Mouse (Mus musculus): Measurements from ENCODE around the gene Tnxb. TPM values are rescaled to one million over a fixed set of nuclear protein-coding genes. Genes with fewer than 3 reads are reported as not detected.
"Not testable (repeated sequence)": the region's sequence is repeated elsewhere in the genome, so short reads cannot be mapped to it uniquely, and the experiment has no call there.

The Tnxb gene
- polyA plus RNA-seq, 1 experiment: 39.6 TPM

DNA sequence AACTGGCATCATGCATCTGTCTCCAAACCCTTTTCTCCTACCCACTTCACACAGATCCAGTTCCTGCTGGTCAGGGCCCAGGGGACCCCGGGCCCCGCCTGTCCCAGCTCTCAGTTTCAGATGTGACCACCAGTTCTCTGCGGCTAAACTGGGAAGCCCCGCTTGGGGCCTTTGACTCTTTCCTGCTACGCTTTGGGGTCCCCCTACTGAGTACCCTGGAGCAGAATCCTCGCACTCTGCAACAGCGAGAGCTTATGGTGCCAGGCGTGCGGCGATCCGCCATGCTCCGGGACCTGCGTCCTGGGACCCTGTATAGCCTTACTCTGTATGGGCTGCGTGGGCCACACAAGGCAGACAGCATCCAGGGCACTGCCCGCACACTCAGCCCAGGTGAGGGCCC is 45.9 kb downstream of the Tnxb start:
- H3K4me1 ChIP-seq (ENCODE audit: control insufficient read depth, insufficient read depth, low read length): 0 out of 2 replicates have a peak, but pooled peaks cover 2% of the 10 kb centered on the region
- DNase-seq: no peak
- TF ChIP-seq POLR2A (IDR thresholded peaks at IDR 0.05; ENCODE audit: borderline replicate concordance, extremely low read depth, low read depth, low read length): no peak
- TF ChIP-seq CTCF (IDR thresholded peaks at IDR 0.05; ENCODE audit: insufficient read depth, low read length): no peak
- WGBS: 89% methylated on average over 15 of the region's 15 CpGs
- no peak overlapping the region for H3K4me3 ChIP-seq (replicated peaks; ENCODE audit: extremely low read depth, low read depth, low read length)

DNA sequence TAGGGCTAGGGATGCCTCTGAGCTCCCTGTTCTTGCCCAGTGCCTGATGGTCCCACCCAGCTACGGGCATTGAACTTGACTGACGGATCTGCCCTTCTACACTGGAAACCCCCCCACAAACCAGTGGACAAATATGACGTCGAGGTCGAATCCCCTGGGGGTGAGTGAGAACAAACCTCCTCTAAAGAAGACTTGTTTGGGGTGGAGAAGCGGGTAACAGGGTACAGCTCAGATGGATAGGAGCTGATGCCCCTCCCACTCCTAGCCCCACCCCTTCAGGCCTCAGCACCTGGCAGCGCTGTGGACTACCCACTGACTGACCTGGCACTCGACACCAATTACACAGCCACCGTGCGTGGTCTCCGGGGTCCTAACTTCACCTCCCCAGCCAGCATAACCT is 47.1 kb downstream of the Tnxb start:
- WGBS: 82% methylated on average over 11 of the region's 11 CpGs
- TF ChIP-seq POLR2A (IDR thresholded peaks at IDR 0.05; ENCODE audit: borderline replicate concordance, extremely low read depth, low read depth, low read length) (no peak), CTCF (IDR thresholded peaks at IDR 0.05; ENCODE audit: insufficient read depth, low read length) (no peak)
- Histone ChIP-seq H3K4me3 (replicated peaks; ENCODE audit: extremely low read depth, low read depth, low read length) (no peak overlapping the region), H3K4me1 (ENCODE audit: control insufficient read depth, insufficient read depth, low read length) (0 out of 2 replicates have a peak, but pooled peaks cover 2% of the 10 kb centered on the region)
- no peak for DNase-seq

DNA sequence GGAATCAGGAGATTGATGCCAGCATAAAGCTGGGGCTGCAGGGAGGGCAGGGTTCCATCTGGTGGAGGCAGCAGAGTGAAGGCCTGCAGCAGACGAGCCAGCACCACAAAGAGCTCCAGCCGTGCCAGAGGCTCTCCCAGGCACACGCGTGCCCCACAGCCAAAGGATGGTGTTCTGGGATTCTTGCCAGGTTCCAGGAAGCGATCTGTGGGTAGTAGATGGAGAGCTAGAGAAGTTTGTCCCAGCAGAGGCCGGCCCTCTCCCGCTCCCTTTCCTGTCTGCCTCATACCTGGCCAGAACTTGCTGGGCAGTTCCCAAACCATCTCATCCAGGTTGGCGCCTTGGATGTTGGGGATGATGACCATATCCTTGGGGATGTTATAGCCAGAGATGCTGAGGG is 49.6 kb downstream of the Tnxb start:
- WGBS: 60% methylated on average over 8 of the region's 8 CpGs

DNA sequence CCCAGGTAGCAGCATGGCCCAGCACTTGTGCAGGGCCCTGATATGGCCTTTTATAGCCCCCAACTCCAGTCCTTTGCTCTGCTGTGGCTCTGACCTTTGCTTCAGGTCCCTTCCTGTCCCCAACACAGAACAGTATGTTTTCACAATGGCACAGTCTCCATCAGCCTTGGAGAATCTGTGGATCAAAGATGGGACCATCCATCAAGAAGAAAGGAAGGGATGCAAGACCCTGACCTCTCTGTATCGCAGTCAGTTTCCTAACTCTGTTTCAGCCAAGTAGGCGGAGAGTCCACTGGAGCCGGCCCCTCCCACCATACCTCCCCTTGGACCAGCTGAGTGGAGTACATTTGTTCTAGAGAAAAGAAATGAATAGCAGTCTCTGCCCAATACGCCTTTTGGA is 51.9 kb downstream of the Tnxb start:
- not testable (repeated sequence) for DNase-seq; H3K4me1 ChIP-seq (ENCODE audit: control insufficient read depth, insufficient read depth, low read length); H3K4me3 ChIP-seq (replicated peaks; ENCODE audit: extremely low read depth, low read depth, low read length)
- WGBS: 80% methylated on average over 2 of the region's 4 CpGs

More for the DNA sequence above, 49.6 kb downstream of the Tnxb start:
- not testable (repeated sequence) for H3K4me3 ChIP-seq (replicated peaks; ENCODE audit: extremely low read depth, low read depth, low read length); DNase-seq; H3K4me1 ChIP-seq (ENCODE audit: control insufficient read depth, insufficient read depth, low read length)

DNA sequence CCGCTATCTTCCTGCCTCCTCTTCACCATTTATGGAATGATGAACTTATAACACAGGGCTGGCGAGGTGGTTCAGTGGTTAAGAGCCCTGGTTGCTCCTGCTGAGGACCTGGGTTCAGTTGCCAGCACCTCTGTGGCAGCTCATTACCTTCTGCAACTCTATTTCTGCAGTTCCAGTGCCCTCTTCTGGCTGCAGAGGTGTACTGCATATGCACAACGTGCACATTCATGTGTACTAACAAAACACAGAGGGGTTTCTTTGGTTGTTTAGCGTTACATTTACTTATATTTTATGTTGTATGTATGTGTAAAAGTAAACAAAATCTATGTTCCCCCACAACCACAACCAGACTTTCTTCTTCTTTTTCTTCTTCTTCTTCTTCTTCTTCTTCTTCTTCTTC is 52.7 kb downstream of the Tnxb start:
- no peaks in the 10 kb centered on the region for H3K4me1 ChIP-seq (ENCODE audit: control insufficient read depth, insufficient read depth, low read length)
- no peak overlapping the region for H3K4me3 ChIP-seq (replicated peaks; ENCODE audit: extremely low read depth, low read depth, low read length)
- DNase-seq: no peak
- 84% methylated on average over 4 of the region's 4 CpGs for WGBS
- TF ChIP-seq CTCF (IDR thresholded peaks at IDR 0.05; ENCODE audit: insufficient read depth, low read length) (no peak), POLR2A (IDR thresholded peaks at IDR 0.05; ENCODE audit: borderline replicate concordance, extremely low read depth, low read depth, low read length) (no peak)

DNA sequence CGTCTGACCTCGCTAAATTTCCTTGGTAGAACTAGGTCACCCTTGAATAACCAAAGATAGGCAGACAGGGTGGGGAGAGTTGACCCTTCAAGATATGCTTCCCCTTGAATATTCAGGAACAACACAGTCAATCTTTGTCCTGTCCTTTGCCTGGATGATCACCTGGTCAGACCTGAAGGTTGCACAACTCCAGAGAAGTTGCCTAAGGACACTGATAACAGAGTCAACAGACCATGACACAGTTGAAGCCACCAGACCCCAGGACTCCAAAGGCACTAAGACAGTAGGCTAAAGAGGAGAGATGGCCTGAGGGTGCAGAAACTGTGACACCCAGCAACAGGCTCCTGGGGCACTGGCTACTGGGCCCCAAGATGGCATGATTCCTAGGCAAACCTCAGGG is 57.6 kb downstream of the Tnxb start:
- TF ChIP-seq POLR2A (IDR thresholded peaks at IDR 0.05; ENCODE audit: borderline replicate concordance, extremely low read depth, low read depth, low read length): no peak
- no peak for TF ChIP-seq CTCF (IDR thresholded peaks at IDR 0.05; ENCODE audit: insufficient read depth, low read length)
- H3K4me3 ChIP-seq (replicated peaks; ENCODE audit: extremely low read depth, low read depth, low read length): no peak overlapping the region
- DNase-seq: no peak
- 81% methylated on average over 2 of the region's 2 CpGs for WGBS
- no peaks in the 10 kb centered on the region for H3K4me1 ChIP-seq (ENCODE audit: control insufficient read depth, insufficient read depth, low read length)

DNA sequence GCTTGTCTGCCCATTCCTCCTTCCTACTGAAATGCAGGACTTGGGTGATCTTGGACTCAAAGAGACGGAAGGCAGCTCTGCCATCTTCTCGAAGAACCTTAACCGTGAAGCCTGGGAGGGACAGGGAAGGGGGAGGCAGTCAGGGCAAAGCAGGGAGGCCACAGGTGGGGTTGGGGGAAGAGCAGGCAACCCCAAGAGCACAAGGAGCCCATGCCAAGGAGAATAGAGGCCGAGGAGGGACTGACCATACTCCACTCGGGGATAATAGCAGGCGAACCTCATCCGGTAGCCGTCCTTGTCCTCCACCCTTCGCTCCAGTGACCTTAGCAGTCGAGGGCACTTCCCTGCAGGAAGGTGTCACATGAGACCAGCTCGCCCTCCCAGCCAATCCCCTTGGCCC is 58.8 kb downstream of the Tnxb start:
- not testable (repeated sequence) for H3K4me1 ChIP-seq (ENCODE audit: control insufficient read depth, insufficient read depth, low read length); H3K4me3 ChIP-seq (replicated peaks; ENCODE audit: extremely low read depth, low read depth, low read length); DNase-seq
- WGBS: 72% methylated on average over 11 of the region's 11 CpGs

DNA sequence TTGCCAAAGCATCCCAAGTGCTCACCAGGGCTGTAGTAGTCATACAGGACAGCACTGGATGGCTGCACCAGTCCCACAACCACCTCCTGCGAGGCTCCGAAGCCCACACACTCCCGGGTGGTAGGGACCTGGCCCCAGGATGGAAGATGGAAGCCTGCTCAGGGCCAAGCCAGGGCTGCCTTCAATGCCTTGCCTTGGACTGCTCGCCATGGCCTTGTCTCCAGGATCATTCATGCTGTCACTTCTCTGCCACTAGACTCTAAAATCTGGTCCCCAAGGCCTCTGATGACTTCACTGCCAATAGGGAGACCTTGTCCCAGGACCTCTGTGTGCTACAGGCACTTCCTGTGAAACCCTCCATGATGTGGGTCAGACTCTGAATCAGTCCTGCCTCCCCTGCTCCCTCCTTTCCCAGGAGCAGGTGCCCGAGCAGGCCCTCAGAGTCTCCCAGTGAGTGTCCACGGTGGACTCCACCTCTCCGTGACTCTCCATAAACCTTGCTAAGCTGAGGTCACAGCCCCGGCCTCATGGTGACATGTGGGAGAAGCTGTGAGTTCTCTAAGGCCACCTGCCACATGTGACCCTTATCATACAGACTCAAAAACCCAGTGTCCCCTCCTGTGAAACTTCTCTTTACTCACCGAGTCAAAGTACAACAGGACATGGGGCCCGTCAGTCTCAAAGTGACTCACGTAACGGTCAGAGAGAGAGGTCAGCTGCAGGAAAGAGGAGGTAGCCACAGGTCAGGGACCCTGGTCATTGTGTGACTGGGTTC is 59.6 kb downstream of the Tnxb start:
- not testable (repeated sequence) for H3K4me1 ChIP-seq (ENCODE audit: control insufficient read depth, insufficient read depth, low read length); H3K4me3 ChIP-seq (replicated peaks; ENCODE audit: extremely low read depth, low read depth, low read length); DNase-seq
- WGBS: 74% methylated on average over 12 of the region's 12 CpGs

DNA sequence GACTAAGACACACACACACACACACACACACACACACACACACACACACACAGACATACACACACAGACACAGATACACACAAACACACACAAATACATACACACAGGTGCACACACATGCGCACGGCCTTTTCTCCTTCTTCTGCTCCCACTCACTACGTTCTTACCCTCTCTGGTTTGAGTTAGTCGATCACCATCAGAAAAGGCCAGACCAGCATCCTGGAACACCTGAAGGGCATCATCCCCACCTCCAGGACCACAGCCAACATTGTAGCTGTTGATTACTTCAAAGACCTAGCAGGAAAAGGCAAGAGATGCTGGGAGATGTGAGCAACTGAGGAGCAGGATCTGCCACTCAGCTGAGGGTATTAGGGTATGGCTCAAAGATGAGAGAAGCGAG is 67.1 kb downstream of the Tnxb start:
- H3K4me1 ChIP-seq (ENCODE audit: control insufficient read depth, insufficient read depth, low read length); DNase-seq; H3K4me3 ChIP-seq (replicated peaks; ENCODE audit: extremely low read depth, low read depth, low read length): not testable (repeated sequence)
- 76% methylated on average over 5 of the region's 5 CpGs for WGBS

DNA sequence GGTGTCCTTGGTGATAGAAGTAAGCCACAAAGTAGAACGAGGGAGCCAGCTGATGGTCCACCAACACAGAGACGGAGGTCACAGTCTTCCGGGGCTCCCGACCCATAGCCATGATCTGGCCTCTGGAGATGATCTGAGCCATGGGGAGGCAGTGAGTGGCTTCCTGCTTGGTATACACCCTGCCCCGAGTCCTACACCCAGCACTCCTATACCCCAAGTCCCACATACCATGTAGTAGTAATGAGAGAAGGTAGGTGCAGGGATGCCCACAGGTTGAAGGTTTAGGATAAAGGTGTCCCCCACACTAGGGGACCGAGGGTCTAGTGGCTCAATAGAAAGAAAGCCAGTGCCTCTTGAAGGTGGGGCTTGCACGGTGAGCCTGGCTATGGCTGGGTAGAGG is 69.4 kb downstream of the Tnxb start:
- not testable (repeated sequence) for H3K4me1 ChIP-seq (ENCODE audit: control insufficient read depth, insufficient read depth, low read length); DNase-seq; H3K4me3 ChIP-seq (replicated peaks; ENCODE audit: extremely low read depth, low read depth, low read length)
- 85% methylated on average over 7 of the region's 7 CpGs for WGBS

DNA sequence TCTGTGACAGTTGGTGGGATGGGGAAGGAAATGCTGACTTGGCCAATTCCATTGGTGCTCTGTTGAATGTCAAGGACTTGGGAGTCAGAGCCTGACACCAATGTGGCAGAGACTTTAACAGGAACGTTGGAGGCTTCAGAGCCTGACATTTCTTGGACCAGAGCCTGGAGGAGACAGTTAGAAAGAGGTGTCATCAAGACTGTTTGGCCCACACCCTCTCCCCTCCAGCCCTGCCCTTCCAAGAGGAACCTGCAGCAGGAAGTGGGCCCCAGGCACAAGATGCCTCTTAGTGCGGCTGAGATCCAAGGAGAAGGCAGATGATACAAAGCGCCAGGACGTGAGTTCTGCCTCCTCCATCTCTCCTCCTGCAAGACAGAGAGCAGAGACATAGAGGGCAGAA is 69.9 kb downstream of the Tnxb start:
- DNase-seq: no peak
- 42% methylated on average over 4 of the region's 4 CpGs for WGBS
- no peaks in the 10 kb centered on the region for H3K4me1 ChIP-seq (ENCODE audit: control insufficient read depth, insufficient read depth, low read length)
- no peak overlapping the region for H3K4me3 ChIP-seq (replicated peaks; ENCODE audit: extremely low read depth, low read depth, low read length)
- TF ChIP-seq CTCF (IDR thresholded peaks at IDR 0.05; ENCODE audit: insufficient read depth, low read length) (no peak), POLR2A (IDR thresholded peaks at IDR 0.05; ENCODE audit: borderline replicate concordance, extremely low read depth, low read depth, low read length) (no peak)

All from lung, adult 2 months (tissue).